Mouse (Mus musculus): ENCODE results near the gene Gm20388. TPM values are rescaled to one million over a fixed set of nuclear protein-coding genes. Genes with fewer than 3 reads are reported as not detected.

Gene Gm20388
- polyA plus RNA-seq, 1 experiment from 2014 or later, result 5.3 TPM

DNA sequence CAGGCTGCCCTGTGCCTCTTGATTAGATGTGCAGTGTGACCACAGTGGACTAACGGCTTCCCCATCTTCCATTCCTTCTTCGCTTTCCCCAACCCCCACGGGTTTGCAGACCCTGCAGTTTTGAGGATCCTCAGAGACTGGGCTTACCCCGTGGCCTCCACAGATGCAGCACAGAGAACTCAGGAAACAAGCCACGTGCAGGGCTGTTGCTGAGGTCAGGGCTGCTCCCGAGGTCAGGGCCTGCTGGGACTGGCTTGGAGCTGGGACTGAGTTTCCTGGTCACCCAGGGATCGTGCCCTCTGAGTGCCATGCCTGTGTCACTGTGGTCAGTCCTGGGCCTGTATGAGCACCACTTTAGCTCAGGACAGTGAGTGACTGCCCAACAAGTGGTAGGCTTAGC, 2554.3 kb downstream of the Gm20388 start:
- Histone ChIP-seq H3K9me3 (ENCODE audit: control insufficient read depth, low read length) (no peaks in the 10 kb centered on the region), H3K9ac (ENCODE audit: low read depth, low read length) (0 out of 2 replicates have a peak overlapping the region, but pooled peaks have one; percentile 32), H3K4me3 (ENCODE audit: low read depth, low read length) (no peak overlapping the region), H3K27me3 (replicated peaks; ENCODE audit: control insufficient read depth, insufficient read depth, low read length) (peaks cover 15% of the 10 kb centered on the region), H3K36me3 (ENCODE audit: control insufficient read depth, insufficient read depth, low read length) (peaks cover 9% of the 10 kb centered on the region; the same call in 1 of the 2 replicates), H3K4me1 (replicated peaks; ENCODE audit: control insufficient read depth, insufficient read depth, low read length) (peaks cover 36% of the 10 kb centered on the region), H3K27ac (ENCODE audit: low read depth, low read length) (no peak overlapping the region; the same call in 1 of the 2 replicates), H3K4me2 (no peak overlapping the region)
- ATAC-seq (replicated peaks; ENCODE audit: low FRiP score) (no peak), DNase-seq (ENCODE audit: low spot score) (no peak)
- 33% methylated on average over 7 of the region's 7 CpGs for WGBS

DNA sequence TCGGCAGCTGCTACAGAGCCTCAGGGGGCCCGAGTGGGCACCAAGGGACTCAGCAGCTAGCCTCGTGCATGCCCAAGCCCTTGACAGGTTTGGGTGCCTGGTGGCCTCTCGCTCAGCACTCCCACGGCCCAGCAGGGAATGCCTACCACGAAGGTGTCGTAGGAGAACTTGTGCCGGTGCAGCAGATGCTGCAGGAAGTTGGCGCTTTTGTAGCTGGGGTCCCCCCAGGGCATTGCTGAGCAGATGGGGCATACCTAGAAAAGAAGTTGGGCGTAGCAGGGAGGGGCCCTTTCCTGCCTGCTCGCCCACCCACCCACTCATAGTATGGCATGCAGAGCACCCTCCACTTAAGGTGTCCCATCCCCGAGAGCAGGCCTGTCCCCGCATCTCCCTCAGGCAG, 2557.2 kb downstream of the Gm20388 start:
- WGBS, result 87% methylated on average over 13 of the region's 13 CpGs
- H3K36me3 ChIP-seq (ENCODE audit: control insufficient read depth, insufficient read depth, low read length), result peaks cover 9% of the 10 kb centered on the region; the same call in 1 of the 2 replicates
- no peak overlapping the region for H3K4me2 ChIP-seq
- H3K9ac ChIP-seq (ENCODE audit: low read depth, low read length), result no peak overlapping the region
- no peaks in the 10 kb centered on the region for H3K9me3 ChIP-seq (ENCODE audit: control insufficient read depth, low read length)
- H3K4me3 ChIP-seq (ENCODE audit: low read depth, low read length), result no peak overlapping the region
- H3K27me3 ChIP-seq (replicated peaks; ENCODE audit: control insufficient read depth, insufficient read depth, low read length), result no peaks in the 10 kb centered on the region
- ATAC-seq (replicated peaks; ENCODE audit: low FRiP score) (no peak), DNase-seq (ENCODE audit: low spot score) (no peak)
- H3K27ac ChIP-seq (ENCODE audit: low read depth, low read length), result no peak overlapping the region
- peaks cover 23% of the 10 kb centered on the region for H3K4me1 ChIP-seq (replicated peaks; ENCODE audit: control insufficient read depth, insufficient read depth, low read length)

DNA sequence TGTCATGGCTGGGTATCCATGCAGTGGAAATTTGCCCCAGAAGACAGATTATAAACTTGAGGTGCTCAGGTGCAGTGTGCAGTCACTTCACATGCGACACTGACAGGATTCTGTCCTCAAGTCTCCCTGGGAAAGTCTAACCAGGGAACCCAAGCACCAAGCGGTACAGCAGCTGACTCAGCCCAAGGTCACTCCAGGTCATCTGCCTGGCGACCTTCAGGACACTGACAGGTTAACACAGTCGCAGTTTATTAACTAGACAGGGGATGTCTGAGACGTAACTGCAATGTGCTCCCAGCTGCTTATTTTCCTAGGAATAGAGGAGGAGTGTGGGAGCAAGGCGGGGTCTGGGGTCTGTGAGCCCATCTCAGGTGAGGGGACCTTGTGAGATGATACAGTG, 2558.8 kb downstream of the Gm20388 start:
- Histone ChIP-seq H3K4me1 (replicated peaks; ENCODE audit: control insufficient read depth, insufficient read depth, low read length) (peaks cover 12% of the 10 kb centered on the region), H3K27me3 (replicated peaks; ENCODE audit: control insufficient read depth, insufficient read depth, low read length) (no peaks in the 10 kb centered on the region), H3K4me3 (ENCODE audit: low read depth, low read length) (no peak overlapping the region), H3K36me3 (ENCODE audit: control insufficient read depth, insufficient read depth, low read length) (peaks cover 9% of the 10 kb centered on the region; the same call in 1 of the 2 replicates), H3K4me2 (no peak overlapping the region), H3K27ac (ENCODE audit: low read depth, low read length) (no peak overlapping the region), H3K9me3 (ENCODE audit: control insufficient read depth, low read length) (no peaks in the 10 kb centered on the region), H3K9ac (ENCODE audit: low read depth, low read length) (no peak overlapping the region)
- DNase-seq (ENCODE audit: low spot score) (no peak), ATAC-seq (replicated peaks; ENCODE audit: low FRiP score) (no peak)
- 84% methylated on average over 6 of the region's 6 CpGs for WGBS

- WGBS, result 88% methylated on average over 10 of the region's 10 CpGs
- H3K4me2 ChIP-seq, result no peak overlapping the region
- DNase-seq (ENCODE audit: low spot score) (no peak), ATAC-seq (replicated peaks; ENCODE audit: low FRiP score) (no peak)
- no peaks in the 10 kb centered on the region for H3K9me3 ChIP-seq (ENCODE audit: control insufficient read depth, low read length)
- peaks cover 9% of the 10 kb centered on the region; the same call in 1 of the 2 replicates for H3K36me3 ChIP-seq (ENCODE audit: control insufficient read depth, insufficient read depth, low read length)
- H3K27ac ChIP-seq (ENCODE audit: low read depth, low read length), result no peak overlapping the region
- no peaks in the 10 kb centered on the region for H3K27me3 ChIP-seq (replicated peaks; ENCODE audit: control insufficient read depth, insufficient read depth, low read length)
- no peak overlapping the region for H3K9ac ChIP-seq (ENCODE audit: low read depth, low read length)
- H3K4me3 ChIP-seq (ENCODE audit: low read depth, low read length), result no peak overlapping the region
- peaks cover 12% of the 10 kb centered on the region for H3K4me1 ChIP-seq (replicated peaks; ENCODE audit: control insufficient read depth, insufficient read depth, low read length)
Observed at GRCm38 (mm10) chr8:122469965-122470364, 2559.3 kb downstream of the Gm20388 start.

DNA sequence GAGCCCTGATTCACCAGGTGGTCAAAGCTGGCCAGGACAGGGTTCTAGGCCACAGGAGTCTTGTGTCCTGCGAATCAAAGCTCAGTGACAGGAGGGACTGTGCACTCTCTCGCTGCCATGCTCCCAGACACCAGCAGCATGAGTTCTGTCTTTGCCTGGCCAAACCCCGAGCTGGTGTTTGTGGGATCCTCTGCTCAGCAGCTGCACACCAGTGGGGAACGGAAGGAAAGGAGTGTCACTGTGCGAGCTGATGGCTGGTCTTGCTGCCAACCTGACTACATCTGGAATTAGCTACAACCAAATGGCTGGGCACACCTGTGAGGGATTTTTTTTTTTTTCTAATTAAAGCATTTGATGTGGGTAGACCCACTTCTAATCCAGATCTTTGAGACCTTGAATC, 2560.1 kb downstream of the Gm20388 start:
- 80% methylated on average over 5 of the region's 5 CpGs for WGBS
- ATAC-seq (replicated peaks; ENCODE audit: low FRiP score), result no peak
- H3K4me1 ChIP-seq (replicated peaks; ENCODE audit: control insufficient read depth, insufficient read depth, low read length), result peaks cover 12% of the 10 kb centered on the region
- H3K36me3 ChIP-seq (ENCODE audit: control insufficient read depth, insufficient read depth, low read length), result peaks cover 9% of the 10 kb centered on the region; the same call in 1 of the 2 replicates
- H3K4me3 ChIP-seq (ENCODE audit: low read depth, low read length), result no peak overlapping the region
- H3K9ac ChIP-seq (ENCODE audit: low read depth, low read length), result no peak overlapping the region
- no peaks in the 10 kb centered on the region for H3K9me3 ChIP-seq (ENCODE audit: control insufficient read depth, low read length)
- H3K4me2 ChIP-seq, result no peak overlapping the region
- H3K27ac ChIP-seq (ENCODE audit: low read depth, low read length), result no peak overlapping the region; the same call in 1 of the 2 replicates
- no peaks in the 10 kb centered on the region for H3K27me3 ChIP-seq (replicated peaks; ENCODE audit: control insufficient read depth, insufficient read depth, low read length)
- DNase-seq (ENCODE audit: low spot score), result no peak

DNA sequence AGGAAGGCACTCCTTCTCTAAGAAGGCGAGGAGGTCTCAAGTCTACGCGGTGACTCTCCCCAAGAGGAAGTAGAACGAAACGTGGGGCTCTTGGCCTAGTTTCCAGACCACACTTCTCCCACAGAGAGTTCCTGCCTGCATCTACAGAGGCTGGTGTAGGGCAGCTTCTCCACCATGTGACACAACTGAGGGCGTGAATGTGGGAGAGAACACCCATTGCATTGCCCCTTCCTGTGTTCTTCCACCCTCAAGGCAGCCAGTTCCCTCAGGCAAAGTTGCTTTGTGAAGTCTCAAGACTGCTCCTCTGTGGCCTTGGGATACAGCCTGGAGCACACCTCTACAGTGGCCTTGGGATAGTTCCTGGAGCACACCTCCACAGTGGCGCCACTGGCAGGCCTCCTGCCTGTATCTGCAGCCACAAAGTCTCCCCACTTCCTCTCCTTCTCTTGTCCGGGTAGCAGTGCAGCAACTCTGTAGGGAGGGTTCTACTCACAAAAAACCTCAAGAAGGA, 2563.3 kb downstream of the Gm20388 start:
- Histone ChIP-seq H3K27me3 (replicated peaks; ENCODE audit: control insufficient read depth, insufficient read depth, low read length) (no peaks in the 10 kb centered on the region), H3K4me1 (replicated peaks; ENCODE audit: control insufficient read depth, insufficient read depth, low read length) (peaks cover 20% of the 10 kb centered on the region), H3K4me3 (ENCODE audit: low read depth, low read length) (no peak overlapping the region), H3K27ac (ENCODE audit: low read depth, low read length) (no peak overlapping the region; the same call in 1 of the 2 replicates), H3K36me3 (ENCODE audit: control insufficient read depth, insufficient read depth, low read length) (peaks cover 15% of the 10 kb centered on the region), H3K9me3 (ENCODE audit: control insufficient read depth, low read length) (no peaks in the 10 kb centered on the region), H3K4me2 (peak overlapping the region; percentile 26), H3K9ac (ENCODE audit: low read depth, low read length) (no peak overlapping the region)
- no peak for ATAC-seq (replicated peaks; ENCODE audit: low FRiP score)
- 66% methylated on average over 8 of the region's 8 CpGs for WGBS
- DNase-seq (ENCODE audit: low spot score), result no peak

DNA sequence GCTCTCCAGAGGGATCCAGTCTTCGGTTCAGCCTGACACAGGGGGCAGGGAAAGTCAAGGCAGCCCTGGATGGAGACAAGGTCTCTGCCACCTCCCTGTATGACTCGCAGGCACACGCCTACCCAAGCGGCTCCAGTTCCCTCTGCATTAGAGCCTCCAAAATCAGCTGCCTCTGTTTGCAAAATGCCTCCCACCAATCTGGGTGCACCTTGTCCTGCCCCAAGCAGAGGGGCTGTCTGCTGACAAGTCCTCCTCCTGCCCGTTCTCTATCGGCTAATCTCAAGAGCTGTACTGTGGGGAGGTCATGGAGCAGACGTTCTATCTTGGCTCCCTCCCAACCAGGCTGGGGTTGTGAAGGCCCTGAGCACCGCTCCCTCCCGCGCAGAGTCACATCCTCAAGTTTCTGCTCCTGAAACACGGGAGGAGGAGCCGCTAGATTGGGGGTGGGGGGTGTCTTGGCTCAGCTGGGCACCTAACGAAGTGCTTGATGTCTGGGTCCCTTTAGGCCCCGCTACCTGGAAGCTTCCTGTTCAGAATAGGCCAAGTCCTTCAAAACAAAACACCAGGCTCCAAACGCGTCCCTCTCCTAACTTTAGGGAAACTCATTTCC, 2564.4 kb downstream of the Gm20388 start:
- H3K27me3 ChIP-seq (replicated peaks; ENCODE audit: control insufficient read depth, insufficient read depth, low read length), result no peaks in the 10 kb centered on the region
- peak overlapping the region; percentile 73 for H3K27ac ChIP-seq (ENCODE audit: low read depth, low read length)
- DNase-seq (ENCODE audit: low spot score) (no peak), ATAC-seq (replicated peaks; ENCODE audit: low FRiP score) (peak; percentile 40)
- H3K9ac ChIP-seq (ENCODE audit: low read depth, low read length), result peak overlapping the region; percentile 91
- WGBS, result 8% methylated on average over 16 of the region's 16 CpGs
- H3K4me2 ChIP-seq, result peak overlapping the region; percentile 92
- no peaks in the 10 kb centered on the region for H3K9me3 ChIP-seq (ENCODE audit: control insufficient read depth, low read length)
- H3K36me3 ChIP-seq (ENCODE audit: control insufficient read depth, insufficient read depth, low read length), result peaks cover 22% of the 10 kb centered on the region
- peak overlapping the region; percentile 100 for H3K4me3 ChIP-seq (ENCODE audit: low read depth, low read length)
- peaks cover 20% of the 10 kb centered on the region for H3K4me1 ChIP-seq (replicated peaks; ENCODE audit: control insufficient read depth, insufficient read depth, low read length)

DNA sequence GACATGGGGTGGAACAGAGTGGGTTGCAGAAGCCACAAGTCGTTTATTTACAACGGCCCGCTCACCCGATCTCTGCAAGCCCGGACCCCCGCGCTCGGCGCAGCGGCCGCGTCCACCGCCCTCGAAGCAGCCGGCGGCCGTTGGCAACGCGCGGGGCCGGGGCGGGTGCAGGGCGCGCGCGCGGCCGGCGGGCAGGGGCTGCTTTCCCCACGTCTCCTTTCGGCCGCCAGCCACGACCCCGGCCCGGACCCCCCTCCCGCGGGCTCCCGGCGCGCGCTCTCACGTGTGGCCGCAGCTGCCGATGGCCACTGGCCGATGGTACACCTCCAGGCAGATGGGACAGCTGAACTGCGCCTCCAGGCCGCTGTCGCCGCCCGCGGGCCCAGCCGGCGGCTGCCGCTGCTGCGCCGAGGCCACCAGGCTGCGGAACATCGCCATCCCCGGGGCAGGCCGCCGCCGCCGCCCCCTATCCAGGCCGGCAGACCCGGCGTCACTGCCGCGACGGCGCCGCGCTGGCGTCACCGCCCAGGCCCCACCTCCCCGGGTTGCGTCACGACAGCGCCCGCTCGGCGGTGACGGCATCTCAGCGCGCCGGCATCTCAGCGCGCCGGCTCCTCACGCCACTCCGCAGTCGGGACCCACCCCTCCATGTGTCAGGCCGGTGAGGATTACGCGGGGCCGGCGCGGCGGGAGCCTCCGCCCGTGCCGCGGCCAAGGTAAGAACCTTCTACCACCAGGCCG, 2565.1 kb downstream of the Gm20388 start, which contains the start of the genes Rnf166 and Ctu2:
Gene Rnf166 (minus strand): TSS at position 485 of the 741 bp plus-strand sequence.
Gene Ctu2 (plus strand): TSS at position 564 of the 741 bp plus-strand sequence.
- Histone ChIP-seq H3K9me3 (ENCODE audit: control insufficient read depth, low read length) (no peaks in the 10 kb centered on the region), H3K36me3 (ENCODE audit: control insufficient read depth, insufficient read depth, low read length) (peaks cover 24% of the 10 kb centered on the region), H3K27ac (ENCODE audit: low read depth, low read length) (peak within 1 kb of the TSS; percentile 73), H3K4me1 (replicated peaks; ENCODE audit: control insufficient read depth, insufficient read depth, low read length) (peaks cover 20% of the 10 kb centered on the region), H3K27me3 (replicated peaks; ENCODE audit: control insufficient read depth, insufficient read depth, low read length) (no peaks in the 10 kb centered on the region), H3K9ac (ENCODE audit: low read depth, low read length) (peak within 1 kb of the TSS; percentile 91), H3K4me2 (peak within 1 kb of the TSS; percentile 92), H3K4me3 (ENCODE audit: low read depth, low read length) (peak within 1 kb of the TSS; percentile 100)
- DNase-seq (ENCODE audit: low spot score) (peak; percentile 96), ATAC-seq (replicated peaks; ENCODE audit: low FRiP score) (peak; percentile 88)
- WGBS, result under 1% methylated on average over 102 of the region's 103 CpGs
